Mouse (Mus musculus) ES-E14 (cell line): Measurements from ENCODE around the gene Slc5a5. TPM values are rescaled to one million over a fixed set of nuclear protein-coding genes. Genes with fewer than 3 reads are reported as not detected.

ENCODE experiments used
- DNase-seq: peaks from one replicate; pipeline ENCODE4 v3.0.0-alpha.2; 2013; ENCODE audit warnings: low read depth, low spot score
- H3K27ac ChIP-seq: 2 replicates; pipeline ENCODE4 v1.5.1; 2012; ENCODE audit warnings: low read depth, mild to moderate bottlenecking, low read length, moderate library complexity, mixed read lengths; ENCODE audit not compliant: poor library complexity, insufficient read depth, severe bottlenecking
- H3K36me3 ChIP-seq: 2 replicates; pipeline ENCODE4 v1.6.1; 2012; ENCODE audit warnings: mild to moderate bottlenecking, low read length, moderate library complexity, mixed read lengths; ENCODE audit not compliant: control insufficient read depth, poor library complexity, insufficient read depth, severe bottlenecking
- H3K4me1 ChIP-seq, 2 experiments: fragments of 150-350 bp in 1 of 2; sonication (generic) in 1 of 2; 2 replicates each; pipeline ENCODE4 v1.6.1; 2012; ENCODE audit warnings: low read length in 2 of 2, mild to moderate bottlenecking in 1 of 2, mixed read lengths in 1 of 2; ENCODE audit not compliant: control insufficient read depth in 2 of 2, insufficient read depth in 2 of 2, poor library complexity in 1 of 2
- H3K4me3 ChIP-seq, 2 experiments: fragments of 150-350 bp in 1 of 2; sonication (generic) in 1 of 2; 2 replicates each; pipeline ENCODE4 v1.5.1; 2012; ENCODE audit warnings: low read length in 2 of 2, low read depth in 1 of 2, mild to moderate bottlenecking in 1 of 2, mixed read lengths in 1 of 2; ENCODE audit not compliant: insufficient read depth in 1 of 2, poor library complexity in 1 of 2, severe bottlenecking in 1 of 2
- H3K9ac ChIP-seq: 2 replicates; pipeline ENCODE4 v1.6.1; 2012; ENCODE audit warnings: low read depth, mild to moderate bottlenecking, low read length, mixed read lengths; ENCODE audit not compliant: poor library complexity, insufficient read depth, severe bottlenecking
- H3K9me3 ChIP-seq: fragments of 150-350 bp; sonication (generic); 2 replicates; pipeline ENCODE4 v1.6.1; 2012; ENCODE audit warnings: low read depth, mild to moderate bottlenecking, low read length; ENCODE audit not compliant: control insufficient read depth, insufficient read depth
- CHD2 ChIP-seq: IDR thresholded peaks from 2 replicates; pipeline ENCODE4 v1.6.1; 2014; ENCODE audit warnings: mild to moderate bottlenecking, low read depth, low read length, inconsistent platforms
- HCFC1 ChIP-seq: IDR thresholded peaks from 2 replicates; pipeline ENCODE4 v1.6.1; 2012; ENCODE audit warnings: low read length, inconsistent platforms, borderline replicate concordance; ENCODE audit not compliant: insufficient read depth
- MAFK ChIP-seq: IDR thresholded peaks from 2 replicates; pipeline ENCODE4 v1.6.1; 2014; ENCODE audit warnings: mild to moderate bottlenecking, low read depth, low read length, inconsistent platforms; ENCODE audit not compliant: insufficient read depth
- ZC3H11A ChIP-seq: IDR thresholded peaks from 2 replicates; pipeline ENCODE4 v1.6.1; 2012; ENCODE audit warnings: low read depth, mild to moderate bottlenecking, inconsistent platforms, low read length, borderline replicate concordance
- ZNF384 ChIP-seq: IDR thresholded peaks from 2 replicates; pipeline ENCODE4 v1.6.1; 2012; ENCODE audit warnings: low read depth, low read length, inconsistent platforms
- in situ Hi-C, 2 experiments: fragments of 600-800 bp; cut with MboI; formaldehyde crosslinking; loops; one replicate each; pipeline ENCODE4 v1.15.1; 2025; ENCODE audit warnings: low sequenced_read_pairs in 2 of 2, inconsistent platforms in 1 of 2; ENCODE audit not compliant: unreplicated experiment in 2 of 2
- total RNA-seq: library from RNA; depleted of rRNA; stranded (reverse); fragments of 300-350 nt; gene quantifications from 2 replicates; pipeline ENCODE4 v1.2.3, GENCODE M21; 2012

Slc5a5 gene
- total RNA-seq, 1 experiment: 3.4 TPM

GRCm38 (mm10) chr8:70905831-70906736, 13.5 kb upstream of the Slc5a5 start, which contains the start of gene Map1s:
Map1s (plus strand) TSS chr8:70905932.
- peak within 1 kb of the TSS; percentile 88 for H3K27ac ChIP-seq
- H3K36me3 ChIP-seq: no peaks in the 10 kb centered on the region; the same call in 1 of the 2 replicates
- peaks cover 0 to 6% of the 10 kb centered on the region in 2 experiments; a peak in 1 of 4 replicates for H3K4me1 ChIP-seq
- in situ Hi-C loops: no loop called here
- TF ChIP-seq HCFC1 (0 out of 2 replicates have a peak, but pooled peaks have one; percentile 21), ZC3H11A (no peak), CHD2 (no peak), ZNF384 (no peak), MAFK (no peak)
- DNase-seq: peak; percentile 82
- H3K9ac ChIP-seq: peak within 1 kb of the TSS; percentile 96
- no peaks in the 10 kb centered on the region for H3K9me3 ChIP-seq
- H3K4me3 ChIP-seq: peak within 1 kb of the TSS; percentile 96 to 99

DNA sequence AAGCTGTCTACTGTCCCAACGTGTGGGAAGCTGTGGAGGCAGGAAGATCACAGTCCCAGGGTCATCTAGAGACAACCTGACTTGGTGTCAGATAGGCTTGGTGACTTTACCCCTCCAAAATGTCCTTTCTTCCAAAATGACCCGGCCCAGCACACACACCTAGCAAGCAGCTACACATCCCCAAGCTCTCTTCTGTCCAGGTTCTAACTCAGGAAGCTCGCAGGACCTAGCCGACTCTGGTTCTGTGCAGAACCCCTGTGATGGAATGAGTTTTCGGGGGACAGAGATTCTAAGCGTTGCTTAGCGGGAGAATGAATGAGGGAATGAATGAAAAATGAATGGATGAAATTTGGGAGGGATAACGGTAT, 12.9 kb upstream of the Slc5a5 start:
- Histone ChIP-seq H3K9ac (peak overlapping the region; percentile 35; the same call in 1 of the 2 replicates), H3K4me3 (peak overlapping the region; percentile 96 to 99), H3K9me3 (no peaks in the 10 kb centered on the region), H3K4me1 (peaks cover 0 to 6% of the 10 kb centered on the region in 2 experiments; a peak in 1 of 4 replicates), H3K36me3 (no peaks in the 10 kb centered on the region; the same call in 1 of the 2 replicates), H3K27ac (no peak overlapping the region)
- no peak for DNase-seq
- no peak for TF ChIP-seq ZNF384
- no peak for TF ChIP-seq ZC3H11A
- TF ChIP-seq HCFC1: no peak
- TF ChIP-seq MAFK: no peak
- no peak for TF ChIP-seq CHD2
- in situ Hi-C loops: no loop called here

GRCm38 (mm10) chr8:70904532-70904931, 12.0 kb upstream of the Slc5a5 start:
- in situ Hi-C loops: no loop called here

DNA sequence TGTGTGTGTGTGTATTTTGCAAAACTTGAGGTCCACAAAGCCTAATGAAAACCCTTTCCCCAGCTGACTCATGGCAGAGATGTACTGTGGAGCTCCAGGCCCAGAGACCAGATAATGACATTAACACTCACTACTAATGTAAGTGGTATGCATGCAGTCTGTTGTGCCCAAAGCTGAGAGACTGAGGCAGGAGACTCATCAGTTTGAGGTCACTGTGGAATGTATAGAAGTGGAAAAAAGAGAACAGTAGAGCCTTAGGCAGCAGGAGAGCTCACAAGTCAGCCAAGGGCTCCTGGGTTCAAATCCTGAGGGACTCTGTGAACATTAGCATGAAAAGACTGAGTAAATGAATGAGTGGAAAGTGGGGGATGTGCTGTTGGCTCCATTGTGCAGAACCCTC, 11.0 kb upstream of the Slc5a5 start:
- no peak overlapping the region for H3K27ac ChIP-seq
- in situ Hi-C loops: no loop called here
- no peak for DNase-seq
- H3K9me3 ChIP-seq: no peaks in the 10 kb centered on the region
- H3K9ac ChIP-seq: no peak overlapping the region
- TF ChIP-seq CHD2: no peak
- TF ChIP-seq ZNF384: no peak
- no peak for TF ChIP-seq ZC3H11A
- TF ChIP-seq HCFC1: no peak
- TF ChIP-seq MAFK: no peak
- no peak overlapping the region for H3K4me3 ChIP-seq
- H3K4me1 ChIP-seq: peaks cover 0 to 6% of the 10 kb centered on the region in 2 experiments; a peak in 1 of 4 replicates
- no peaks in the 10 kb centered on the region for H3K36me3 ChIP-seq

More at GRCm38 (mm10) chr8:70904532-70904931, 12.0 kb upstream of the Slc5a5 start:
- H3K9me3 ChIP-seq: no peaks in the 10 kb centered on the region
- no peak overlapping the region for H3K9ac ChIP-seq
- no peak overlapping the region for H3K27ac ChIP-seq
- no peak for TF ChIP-seq ZNF384
- no peak for TF ChIP-seq CHD2
- no peaks in the 10 kb centered on the region; the same call in 1 of the 2 replicates for H3K36me3 ChIP-seq
- H3K4me3 ChIP-seq: no peak overlapping the region
- no peak for DNase-seq
- H3K4me1 ChIP-seq: peaks cover 0 to 6% of the 10 kb centered on the region in 2 experiments; a peak in 1 of 4 replicates
